ENCODE assay signal across 17 mouse cellular contexts in the genomic region with DNA sequence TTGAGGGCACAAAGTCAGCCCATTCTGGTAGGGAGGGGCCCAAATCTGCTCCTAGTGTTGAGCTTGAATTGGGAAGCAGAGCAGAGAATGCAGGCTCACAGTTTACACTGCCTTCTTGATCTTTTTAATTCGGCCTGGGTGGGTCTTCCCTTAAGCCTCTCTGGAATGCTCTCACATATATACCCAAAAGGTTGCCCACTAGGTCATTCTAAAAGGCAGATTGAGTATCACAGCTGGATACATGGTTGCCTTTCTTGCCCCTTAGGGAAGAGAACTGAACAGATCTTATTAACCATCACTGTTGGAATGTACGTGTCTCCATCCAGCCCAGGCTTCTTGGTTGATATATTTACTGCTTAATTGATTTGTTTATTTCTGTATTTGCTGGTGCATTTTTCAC.
"Had no signal": no experiment of that assay in that cellular context is flagged by ENCODE, and none has a peak within 500 bp of the region (broad histone marks: within the 10 kb centered on the region; RNA-seq: fewer than 3 reads in every experiment).

No protein-coding gene starts in this region.

- H3K4me3 ChIP-seq: liver, embryonic 15.5 days; lung, embryonic 15.5 days; megakaryocyte, embryonic 14.5 days; midbrain, embryonic 13.5 days; midbrain, embryonic 15.5 days; neural tube, embryonic 12.5 days; stomach, embryonic 15.5 days had no signal

- H3K4me1 ChIP-seq: liver, embryonic 15.5 days; lung, embryonic 15.5 days; megakaryocyte, embryonic 14.5 days; neural tube, embryonic 12.5 days; stomach, embryonic 15.5 days had no signal

- H3K9me3 ChIP-seq: liver, embryonic 15.5 days; lung, embryonic 15.5 days; midbrain, embryonic 13.5 days; midbrain, embryonic 15.5 days; neural tube, embryonic 12.5 days; stomach, embryonic 15.5 days had no signal

- ATAC-seq: liver, postnatal 0 days; midbrain, embryonic 13.5 days; midbrain, embryonic 15.5 days had no signal

- H3K27ac ChIP-seq: liver, embryonic 15.5 days; lung, embryonic 15.5 days; macrophage; midbrain, embryonic 13.5 days; midbrain, embryonic 15.5 days; neural tube, embryonic 12.5 days; stomach, embryonic 15.5 days had no signal

- H3K27me3 ChIP-seq: liver, embryonic 15.5 days; lung, embryonic 15.5 days; megakaryocyte, embryonic 14.5 days; midbrain, embryonic 13.5 days; midbrain, embryonic 15.5 days; neural tube, embryonic 12.5 days; stomach, embryonic 15.5 days had no signal

- H3K9ac ChIP-seq: liver, embryonic 15.5 days; liver, postnatal 0 days; lung, embryonic 15.5 days; midbrain, embryonic 13.5 days; midbrain, embryonic 15.5 days; neural tube, embryonic 12.5 days; stomach, embryonic 15.5 days had no signal

- H3K36me3 ChIP-seq: liver, embryonic 15.5 days; lung, embryonic 15.5 days; midbrain, embryonic 13.5 days; midbrain, embryonic 15.5 days; neural tube, embryonic 12.5 days; stomach, embryonic 15.5 days had no signal

- H3K4me2 ChIP-seq: liver, embryonic 15.5 days; lung, embryonic 15.5 days; midbrain, embryonic 11.5 days; midbrain, embryonic 13.5 days; midbrain, embryonic 15.5 days; neural tube, embryonic 12.5 days; stomach, embryonic 15.5 days had no signal

- DNase-seq: liver, postnatal 0 days; lung, adult 2 months; lung, postnatal 14 days; lung, postnatal 36 days; right cerebral cortex, postnatal 14 days; thymus, adult 2 months; thymus, postnatal 25 days; thymus, postnatal 4 days had no signal
